Mouse (Mus musculus) telencephalon, adult 2 months (tissue): ENCODE results near the gene Dyrk3.

Experiments
- DNase-seq: peaks from one replicate; pipeline ENCODE4 v3.0.0-alpha.2; 2011; ENCODE audit warnings: low read depth, low spot score

Gene Dyrk3

GRCm38 (mm10) chr1:131112576-131112975 lies 25.6 kb downstream of the Dyrk3 start:
- DNase-seq: no peak

GRCm38 (mm10) chr1:131110525-131111106 lies 27.5 kb downstream of the Dyrk3 start:
- no peak for DNase-seq

DNA sequence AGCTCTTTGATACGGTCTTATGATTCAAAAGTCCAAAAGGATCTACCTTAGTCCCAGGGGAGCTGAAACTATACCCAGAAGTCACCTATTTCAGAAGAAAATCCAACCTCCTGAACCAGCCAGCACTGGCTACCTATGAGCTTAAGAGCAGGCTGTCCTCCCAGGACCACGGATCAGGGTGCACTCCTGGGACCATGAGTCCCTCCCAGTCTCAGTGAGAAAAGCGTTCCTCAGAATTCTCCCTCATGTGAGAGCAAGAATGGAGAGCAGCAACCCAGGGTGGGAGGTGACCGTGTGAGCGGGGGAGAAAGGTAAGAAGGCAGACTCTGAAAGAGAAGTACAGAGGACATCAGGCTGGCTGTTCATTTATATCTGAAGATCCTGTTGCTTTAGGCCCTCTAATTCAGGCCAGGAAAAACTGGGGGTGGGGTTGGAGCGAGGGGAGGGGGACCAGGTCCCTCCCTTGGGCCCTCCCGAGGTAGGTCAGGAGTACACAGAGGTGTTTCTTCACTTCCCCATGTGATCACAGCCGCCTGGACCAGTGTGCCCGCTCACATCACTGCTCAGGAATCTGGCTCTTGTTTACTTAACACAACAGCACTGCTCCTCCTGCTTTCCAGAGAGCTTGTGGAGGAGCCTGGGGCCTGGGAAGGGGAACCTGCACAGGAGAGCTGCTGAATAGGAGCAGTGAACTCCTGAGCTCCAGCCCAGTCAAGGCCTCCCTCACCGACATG lies 30.4 kb downstream of the Dyrk3 start:
- no peak for DNase-seq

GRCm38 (mm10) chr1:131103776-131104424 lies 34.2 kb downstream of the Dyrk3 start:
- DNase-seq: no peak

DNA sequence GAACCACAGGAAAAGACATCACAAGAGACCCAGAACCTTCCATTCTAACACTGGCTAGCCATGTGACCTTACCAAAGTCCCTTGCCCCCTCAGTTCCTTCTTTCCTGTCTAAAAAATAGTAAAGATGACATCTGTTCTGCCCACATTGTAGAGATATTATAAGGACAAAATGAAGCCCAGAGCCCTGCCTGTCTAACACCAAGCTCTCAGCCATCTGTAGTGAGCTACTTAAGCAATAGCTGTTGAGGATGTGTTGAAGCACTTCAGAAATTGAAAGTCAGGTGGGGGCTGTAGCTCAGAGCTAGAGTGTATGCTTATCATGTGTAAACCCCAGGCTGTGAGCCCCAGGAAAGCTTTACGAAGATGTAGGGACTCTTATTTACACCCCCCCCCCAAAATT lies 37.3 kb downstream of the Dyrk3 start:
- no peak for DNase-seq

GRCm38 (mm10) chr1:131097700-131098094 lies 40.4 kb downstream of the Dyrk3 start, which contains the start of gene Mapkapk2:
Gene Mapkapk2, minus strand, starts transcription at chr1:131097826.
- DNase-seq: peak; percentile 89

- no peak for DNase-seq
Measured at GRCm38 (mm10) chr1:131096803-131097699, 41.1 kb downstream of the Dyrk3 start.

DNA sequence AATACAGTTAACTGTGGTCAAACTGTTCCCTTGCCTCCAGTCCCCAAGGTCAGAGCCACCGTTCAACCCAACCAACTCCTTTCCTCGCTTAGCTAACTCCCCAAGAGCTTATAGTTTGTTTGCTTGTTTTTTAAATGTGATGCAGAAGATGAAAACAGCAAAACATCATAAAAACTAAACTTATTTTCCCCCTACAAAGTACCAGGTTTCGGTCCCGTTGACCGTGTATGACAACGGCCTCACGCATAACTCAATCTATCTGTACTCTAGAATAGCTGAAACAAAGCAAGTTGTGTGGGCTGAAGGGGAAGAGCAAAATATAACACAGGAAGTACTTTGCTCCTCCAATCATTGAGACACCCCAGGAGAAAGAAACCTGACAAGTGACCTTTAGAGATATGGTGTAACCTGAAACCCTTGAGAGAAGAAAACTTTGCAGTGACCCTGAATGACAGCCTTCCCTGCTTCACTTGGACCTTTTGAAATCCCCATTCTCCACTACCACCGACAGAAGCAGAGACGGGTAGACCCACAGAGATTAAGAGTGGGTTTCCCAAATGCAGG lies 41.9 kb downstream of the Dyrk3 start:
- no peak for DNase-seq

DNA sequence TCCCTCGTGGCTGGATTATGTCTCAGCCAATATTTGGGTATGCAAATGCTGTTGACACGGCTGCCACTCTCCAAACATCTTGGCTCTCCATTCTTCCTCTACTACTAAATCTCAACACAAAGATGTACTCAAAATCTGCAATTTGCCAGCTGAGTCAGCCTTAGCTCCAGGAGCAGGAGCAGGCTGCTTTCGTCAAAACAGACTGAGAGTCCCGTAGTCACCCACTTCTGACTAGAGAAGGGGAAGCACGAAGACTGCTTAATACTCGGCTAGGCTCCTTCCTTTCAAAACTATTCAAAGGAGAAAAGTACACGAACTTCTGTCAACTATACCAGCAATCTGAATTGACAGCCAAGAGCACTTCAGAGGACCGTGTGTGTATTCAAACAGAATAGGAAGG lies 42.6 kb downstream of the Dyrk3 start:
- no peak for DNase-seq

DNA sequence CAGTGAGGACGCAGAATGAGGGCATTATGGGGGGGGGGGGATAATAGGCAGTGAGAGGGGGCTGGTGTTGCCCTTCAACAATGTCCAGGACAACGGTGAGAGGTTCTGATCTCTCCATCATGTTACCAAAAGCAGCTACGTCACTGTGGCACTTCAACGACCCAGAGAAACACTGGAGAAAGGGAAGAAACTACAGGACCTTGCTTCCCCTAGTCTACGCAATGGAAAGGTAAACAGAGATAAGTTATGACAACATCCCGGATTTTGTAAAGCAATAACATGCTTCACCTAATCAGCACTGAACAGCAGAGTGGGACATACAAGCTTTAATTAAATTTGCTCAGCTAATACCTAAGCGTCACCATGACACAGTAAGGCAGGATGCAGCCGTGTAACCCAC lies 44.3 kb downstream of the Dyrk3 start:
- no peak for DNase-seq

GRCm38 (mm10) chr1:131092846-131093245 lies 45.3 kb downstream of the Dyrk3 start:
- no peak for DNase-seq

- DNase-seq: no peak
Measured at GRCm38 (mm10) chr1:131092173-131092572, 46.0 kb downstream of the Dyrk3 start.

DNA sequence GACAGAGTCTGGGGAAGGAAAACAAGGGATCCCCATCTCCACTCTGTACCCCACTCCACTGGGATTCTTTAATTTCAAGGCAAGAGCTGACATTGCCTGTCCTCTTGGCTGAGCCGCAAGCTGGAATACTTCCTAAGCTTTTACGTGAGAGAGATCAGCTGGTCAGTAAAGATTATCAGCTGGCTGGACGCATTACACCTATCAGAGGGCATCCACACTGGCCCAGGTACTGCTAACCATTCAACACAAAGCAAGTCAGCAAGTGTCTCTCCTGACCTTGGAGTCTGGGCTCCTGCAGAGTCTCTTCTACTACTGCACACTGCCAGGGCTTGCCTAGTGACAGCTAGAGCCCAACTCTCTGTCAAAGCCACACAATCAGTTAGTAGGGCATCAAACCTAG lies 46.7 kb downstream of the Dyrk3 start:
- DNase-seq: no peak

- no peak for DNase-seq
Measured at GRCm38 (mm10) chr1:131090877-131091276, 47.3 kb downstream of the Dyrk3 start.

GRCm38 (mm10) chr1:131090261-131090660 lies 47.9 kb downstream of the Dyrk3 start:
- DNase-seq: no peak

DNA sequence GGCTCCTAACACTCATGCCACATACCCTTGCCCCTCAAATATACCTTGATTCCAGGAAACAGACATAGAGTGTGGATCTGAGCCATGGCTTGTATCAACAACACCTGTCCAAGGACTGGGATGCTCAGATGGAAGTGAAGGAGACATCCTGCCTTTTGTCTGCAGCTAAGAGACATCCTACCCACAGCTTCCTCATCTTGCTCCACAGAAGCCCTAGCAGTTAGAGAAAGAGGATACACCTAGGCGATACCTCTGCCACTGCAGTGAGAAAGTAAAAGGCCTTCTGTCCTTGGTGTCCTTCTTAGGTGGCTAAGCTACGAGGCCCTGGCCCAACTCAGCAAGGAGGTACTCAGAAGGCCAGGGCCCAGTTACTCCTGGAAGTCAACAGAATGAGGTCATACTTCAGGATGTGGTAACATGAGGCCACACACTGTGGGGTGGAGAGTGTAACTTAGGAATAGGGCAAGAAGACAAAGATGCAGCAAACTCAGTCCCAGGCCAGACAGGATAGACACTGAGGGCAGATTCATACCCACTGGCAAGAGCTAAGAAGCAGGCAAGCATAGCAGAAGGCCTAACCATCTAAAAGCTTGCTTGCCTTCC lies 48.5 kb downstream of the Dyrk3 start:
- no peak for DNase-seq

- DNase-seq: no peak
Measured at GRCm38 (mm10) chr1:131088547-131088946, 49.6 kb downstream of the Dyrk3 start.

- DNase-seq: no peak
Measured at GRCm38 (mm10) chr1:131086907-131087306, 51.2 kb downstream of the Dyrk3 start.

DNA sequence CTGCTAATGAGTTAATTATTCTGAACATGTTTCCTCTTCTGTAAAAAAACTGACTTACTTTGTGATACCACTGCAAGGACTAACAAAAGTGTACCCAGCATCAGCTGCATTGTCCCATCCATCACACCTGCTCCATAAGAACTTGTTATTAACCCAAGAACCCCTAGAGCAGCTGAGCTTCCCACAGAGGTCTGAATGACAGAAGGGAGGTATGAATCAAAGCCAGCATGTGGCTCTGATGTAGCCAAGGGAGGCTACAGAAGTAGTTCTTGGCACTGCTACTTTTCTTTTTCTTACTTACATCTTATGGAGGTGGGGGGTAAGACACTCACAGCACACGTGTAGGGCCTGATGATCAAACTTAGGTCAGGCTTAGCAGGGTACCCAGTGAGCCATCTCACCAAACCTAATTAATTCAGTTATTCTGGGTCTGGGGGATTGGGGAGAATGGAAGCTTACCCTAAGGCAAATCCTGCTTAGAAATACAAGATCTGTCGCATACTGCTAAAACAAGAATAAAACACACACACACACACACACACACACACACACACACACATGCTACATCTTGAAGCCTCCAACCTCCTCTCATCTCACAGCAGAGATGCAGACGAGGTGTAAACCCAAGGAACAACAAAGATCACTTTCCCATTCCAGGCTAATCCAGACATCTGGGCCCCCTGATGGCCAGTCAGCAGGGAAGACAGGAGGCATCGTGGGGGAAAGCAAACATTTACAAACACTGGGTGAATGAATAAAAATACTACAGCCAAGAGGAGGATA lies 52.0 kb downstream of the Dyrk3 start:
- no peak for DNase-seq

- no peak for DNase-seq
Measured at GRCm38 (mm10) chr1:131085272-131085671, 52.9 kb downstream of the Dyrk3 start.
